Mouse (Mus musculus): ENCODE measurements at regions not wholly inside any gene's neighbourhood (a gene's known extent, or its start where the extent isn't known, plus 50 kb on each side); places are given as distances from the start of the nearest gene placed in this dataset.

- H3K9me3 ChIP-seq (replicated peaks; ENCODE audit: insufficient read depth, low read length), result no peaks in the 10 kb centered on the region
- H3K79me2 ChIP-seq (ENCODE audit: control insufficient read depth, insufficient read depth, low read length, poor library complexity), result no peaks in the 10 kb centered on the region
- H3K27me3 ChIP-seq (ENCODE audit: control insufficient read depth in 1 of 2, insufficient read depth in 2 of 2, low read length in 2 of 2), result no peaks in the 10 kb centered on the region
- DNase-seq (ENCODE audit: low read depth, low spot score), result no peak
- H3K36me3 ChIP-seq (ENCODE audit: control insufficient read depth in 1 of 2, insufficient read depth in 2 of 2, low read length in 2 of 2), result no peaks in the 10 kb centered on the region
- H3K27ac ChIP-seq (ENCODE audit: control insufficient read depth, low read depth, low read length), result no peak overlapping the region
- no peak overlapping the region for H3K4me3 ChIP-seq (ENCODE audit: control insufficient read depth in 1 of 2, insufficient read depth in 1 of 2, low read depth in 2 of 2, low read length in 2 of 2)
- no peak for TF ChIP-seq UBTF (IDR thresholded peaks at IDR 0.05; ENCODE audit: borderline replicate concordance, insufficient read depth, low read depth, low read length)
- no peaks in the 10 kb centered on the region for H3K4me1 ChIP-seq (ENCODE audit: control insufficient read depth in 1 of 2, insufficient read depth in 2 of 2, low read length in 2 of 2)
- H3K9ac ChIP-seq (ENCODE audit: control insufficient read depth, low read depth, low read length, poor library complexity, severe bottlenecking), result no peak overlapping the region
Observed at GRCm38 (mm10) chr12:107438506-107438905, 49.9 kb upstream of the 3110018I06Rik start.
